Mouse (Mus musculus) liver, embryonic 14.5 days (tissue): ENCODE results near the gene Nisch. TPM values are rescaled to one million over a fixed set of nuclear protein-coding genes. Genes with fewer than 3 reads are reported as not detected.

Source experiments
- ATAC-seq: fragments of 200-750 bp; cut with Nextera tagmentation; 2 replicates; pipeline ENCODE4 v1.8.0; 2017; ENCODE audit warnings: moderate number of reproducible peaks, mild to moderate bottlenecking, moderate library complexity; ENCODE audit not compliant: insufficient read depth
- DNase-seq, 3 experiments: peaks; one replicate each; pipeline ENCODE4 v3.0.0-alpha.2; 2012 to 2013; ENCODE audit warnings: low read depth in 3 of 3, low spot score in 3 of 3
- H3K27ac ChIP-seq: fragments of 300-500 bp; sonication (generic); 2 replicates; pipeline ENCODE4 v1.5.1; 2014; ENCODE audit warnings: moderate library complexity, mild to moderate bottlenecking, control low read depth, inconsistent platforms
- H3K27me3 ChIP-seq: fragments of 300-500 bp; sonication (generic); 2 replicates; pipeline ENCODE4 v1.6.1; 2014; ENCODE audit warnings: mild to moderate bottlenecking, low read length, moderate library complexity; ENCODE audit not compliant: control insufficient read depth, insufficient read depth
- H3K36me3 ChIP-seq: fragments of 300-500 bp; sonication (generic); replicated peaks from 2 replicates; pipeline ENCODE4 v1.6.1; 2014; ENCODE audit warnings: low read depth; ENCODE audit not compliant: control insufficient read depth, insufficient read depth
- H3K4me1 ChIP-seq, 2 experiments: fragments of 200-500 bp in 1 of 2; fragments of 300-500 bp in 1 of 2; sonication (generic) in 1 of 2; replicated peaks; 2 replicates each; pipeline ENCODE4 v1.6.1; 2012 to 2014; ENCODE audit warnings: antibody characterized with exemption in 1 of 2, inconsistent platforms in 1 of 2, low read length in 1 of 2; ENCODE audit not compliant: control insufficient read depth in 2 of 2, insufficient read depth in 2 of 2
- H3K4me2 ChIP-seq: fragments of 300-500 bp; sonication (generic); 2 replicates; pipeline ENCODE4 v1.6.1; 2014; ENCODE audit warnings: low read depth, mild to moderate bottlenecking, control low read depth, moderate library complexity
- H3K4me3 ChIP-seq, 2 experiments: fragments of 200-500 bp in 1 of 2; fragments of 300-500 bp in 1 of 2; sonication (generic) in 1 of 2; 2 replicates each; pipeline ENCODE4 v1.5.1; 2012 to 2014; ENCODE audit warnings: low read depth in 2 of 2, low read length in 2 of 2, mild to moderate bottlenecking in 2 of 2, control low read depth in 1 of 2, inconsistent platforms in 1 of 2, moderate library complexity in 1 of 2; ENCODE audit not compliant: insufficient read depth in 1 of 2
- H3K9ac ChIP-seq: fragments of 300-500 bp; sonication (generic); replicated peaks from 2 replicates; pipeline ENCODE4 v1.6.1; 2014; ENCODE audit warnings: mild to moderate bottlenecking, control low read depth, moderate library complexity
- H3K9me3 ChIP-seq: fragments of 300-500 bp; sonication (generic); 2 replicates; pipeline ENCODE4 v1.6.1; 2016; ENCODE audit warnings: low read length, mixed read lengths; ENCODE audit not compliant: control insufficient read depth
- CTCF ChIP-seq: IDR thresholded peaks from 2 replicates; pipeline ENCODE4 v1.5.1; 2016; ENCODE audit warnings: antibody characterized with exemption, low read depth, control low read depth
- EP300 ChIP-seq: IDR thresholded peaks from 2 replicates; pipeline ENCODE4 v1.6.1; 2016; ENCODE audit warnings: antibody characterized with exemption, low read depth
- WGBS: fragments of 180-500 bp; shearing (Covaris S2); extraction: QIAGEN DNeasy Blood & Tissue Kit; methylation state at CpG from one replicate; pipeline ENCODE4 v1.1.7; 2014; ENCODE audit not compliant: insufficient replicate concordance; 5-methylcytosine and 5-hydroxymethylcytosine counted together
- polyA plus RNA-seq, 2 experiments: library from polyadenylated mRNA; depleted of rRNA in 1 of 2; stranded (reverse) in 1 of 2; unstranded in 1 of 2; fragments of >200 nt; fragmentation: Nextera tagmentation in 1 of 2; extraction: Ambion mirVana in 1 of 2; gene quantifications; 2 replicates each; pipeline versions ENCODE4 v1.2.1 to v1.2.3; 2012 to 2014

The Nisch gene
- polyA plus RNA-seq, 2 experiments: 50.3 to 71.1 TPM

DNA sequence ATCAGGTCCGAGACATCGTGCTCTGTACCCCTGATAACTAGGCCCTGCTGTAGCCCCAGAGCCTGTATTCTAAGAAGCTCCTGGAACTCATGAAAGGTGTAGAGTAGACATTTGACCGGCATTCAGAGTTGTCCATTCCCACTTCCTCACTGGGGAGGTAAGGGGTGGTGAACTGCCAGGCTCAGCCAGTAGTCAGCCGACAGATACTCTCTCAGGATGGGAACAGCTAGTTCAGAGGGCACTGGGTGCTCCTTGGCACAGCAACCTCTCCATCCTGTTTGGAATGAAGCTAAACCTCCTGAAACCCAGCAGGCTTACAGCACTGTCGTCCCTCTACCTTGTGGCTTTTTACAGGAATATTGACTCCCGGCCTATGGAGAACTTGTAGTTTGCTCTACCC is 4.9 kb downstream of the Nisch start:
- H3K27me3 ChIP-seq: no peaks in the 10 kb centered on the region
- TF ChIP-seq EP300 (no peak), CTCF (no peak)
- no peak overlapping the region for H3K9ac ChIP-seq
- H3K27ac ChIP-seq: no peak overlapping the region
- peaks cover 7 to 18% of the 10 kb centered on the region in 2 experiments for H3K4me1 ChIP-seq
- DNase-seq: no peak
- no peaks in the 10 kb centered on the region for H3K9me3 ChIP-seq
- ATAC-seq: no peak
- no peak overlapping the region for H3K4me3 ChIP-seq
- 68% methylated on average over 6 of the region's 6 CpGs for WGBS
- H3K36me3 ChIP-seq: no peaks in the 10 kb centered on the region
- no peak overlapping the region for H3K4me2 ChIP-seq

DNA sequence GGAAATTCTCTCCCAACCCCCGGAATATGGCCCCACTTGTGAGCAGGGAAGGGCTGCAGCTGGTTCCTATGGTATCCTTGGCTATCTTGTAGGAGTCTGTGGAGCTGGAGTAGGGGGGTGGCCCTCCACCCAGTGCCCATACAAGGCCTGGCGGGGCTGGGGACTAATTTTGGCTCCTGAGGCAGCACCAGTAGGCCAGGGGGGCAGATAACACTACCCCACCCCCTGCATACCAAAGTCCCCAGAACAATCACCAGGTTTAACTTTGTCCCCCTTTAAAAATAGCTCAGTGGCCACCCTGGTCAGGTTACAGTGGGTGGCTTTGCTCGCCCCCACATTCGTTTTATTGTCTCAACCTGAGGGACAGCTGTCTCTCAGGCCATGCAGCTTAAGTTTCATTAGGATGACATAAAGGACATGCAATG is 7.6 kb downstream of the Nisch start:
- Histone ChIP-seq H3K4me2 (no peak overlapping the region), H3K4me1 (peaks cover 7 to 24% of the 10 kb centered on the region in 2 experiments), H3K9ac (no peak overlapping the region), H3K9me3 (no peaks in the 10 kb centered on the region), H3K27ac (no peak overlapping the region), H3K36me3 (peaks cover under 1% of the 10 kb centered on the region; the same call in 1 of the 2 replicates), H3K4me3 (no peak overlapping the region), H3K27me3 (no peaks in the 10 kb centered on the region)
- TF ChIP-seq CTCF (no peak), EP300 (no peak)
- 53% methylated on average over 4 of the region's 4 CpGs for WGBS
- DNase-seq (no peak), ATAC-seq (no peak)

DNA sequence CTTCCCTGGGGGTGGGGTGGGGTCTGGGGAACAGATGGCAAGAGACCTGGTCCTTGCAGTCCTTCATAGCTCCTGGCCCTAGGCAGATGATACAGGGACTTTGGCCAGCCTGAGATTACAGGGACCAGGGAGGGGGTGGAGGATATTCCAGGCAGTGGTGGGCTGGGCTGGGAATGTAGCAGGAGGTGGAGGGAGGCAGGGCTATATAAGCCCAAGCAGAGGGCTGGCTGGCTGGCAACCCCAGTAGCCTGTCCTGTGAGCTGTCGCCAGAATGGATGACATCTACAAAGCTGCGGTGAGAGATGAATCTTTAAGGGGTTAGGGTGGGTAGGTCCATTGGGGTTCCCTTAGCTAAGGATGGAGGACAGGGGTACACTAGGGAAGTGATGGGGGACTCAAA is 8.7 kb downstream of the Nisch start, which contains the start of gene Tnnc1:
Tnnc1 (plus strand) TSS at position 229 of the 400 bp plus-strand sequence.
- Histone ChIP-seq H3K9me3 (no peaks in the 10 kb centered on the region), H3K4me2 (peak within 1 kb of the TSS; percentile 78), H3K27ac (no peak within 1 kb of the TSS; the same call in 1 of the 2 replicates), H3K36me3 (peaks cover 9% of the 10 kb centered on the region), H3K4me1 (peaks cover 7 to 24% of the 10 kb centered on the region in 2 experiments), H3K9ac (peak within 1 kb of the TSS; percentile 80), H3K27me3 (no peaks in the 10 kb centered on the region), H3K4me3 (peak within 1 kb of the TSS; percentile 67 to 82)
- TF ChIP-seq EP300 (no peak), CTCF (no peak)
- WGBS: 69% methylated on average over 2 of the region's 2 CpGs
- no peak for ATAC-seq
- DNase-seq: no peak

DNA sequence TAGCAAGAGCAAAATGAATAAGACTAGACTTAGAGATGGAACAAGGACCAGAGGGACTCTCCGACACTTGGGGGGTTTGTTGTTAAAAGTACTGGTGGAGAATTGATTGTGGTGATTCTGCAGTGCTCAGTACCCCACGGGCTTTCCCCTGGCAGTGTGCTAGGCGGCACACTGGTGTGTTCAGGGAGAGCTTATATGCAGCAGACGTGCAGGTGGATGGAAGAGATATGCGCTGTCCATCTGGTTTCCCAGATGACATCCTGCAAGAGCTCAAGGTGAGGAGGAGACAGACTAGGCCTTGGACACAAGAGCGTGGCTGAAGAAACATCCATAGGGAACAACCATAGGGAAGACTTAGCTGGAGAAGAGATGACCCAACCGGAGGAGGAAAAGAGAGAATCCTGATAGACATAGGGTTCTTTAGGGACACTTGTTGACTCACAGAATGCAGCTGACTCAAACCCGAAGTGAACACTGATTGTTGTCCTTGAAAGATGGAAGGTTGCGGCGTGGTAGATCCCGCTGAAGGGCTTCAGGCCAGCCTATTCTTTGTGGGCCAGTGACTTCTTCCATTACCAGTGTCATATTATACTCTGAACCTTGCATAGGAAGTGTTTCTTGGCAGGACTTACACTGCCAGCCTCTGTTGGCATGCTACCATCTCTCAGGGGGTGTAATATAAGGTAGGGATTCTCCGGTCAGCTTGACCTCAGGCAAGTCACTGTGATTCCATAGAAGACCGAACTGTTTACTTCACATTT is 9.5 kb downstream of the Nisch start:
- Histone ChIP-seq H3K27ac (peak overlapping the region; percentile 43), H3K36me3 (peaks cover 15% of the 10 kb centered on the region), H3K4me3 (peak overlapping the region; percentile 67 to 82), H3K9ac (peak overlapping the region; percentile 80), H3K4me1 (peaks cover 7 to 23% of the 10 kb centered on the region in 2 experiments), H3K27me3 (no peaks in the 10 kb centered on the region), H3K4me2 (peak overlapping the region; percentile 78), H3K9me3 (no peaks in the 10 kb centered on the region)
- 59% methylated on average over 13 of the region's 13 CpGs for WGBS
- TF ChIP-seq CTCF (no peak), EP300 (no peak)
- peak; percentile 73 for ATAC-seq
- peak in 2 of 3 experiments; percentile 51 to 58 for DNase-seq

DNA sequence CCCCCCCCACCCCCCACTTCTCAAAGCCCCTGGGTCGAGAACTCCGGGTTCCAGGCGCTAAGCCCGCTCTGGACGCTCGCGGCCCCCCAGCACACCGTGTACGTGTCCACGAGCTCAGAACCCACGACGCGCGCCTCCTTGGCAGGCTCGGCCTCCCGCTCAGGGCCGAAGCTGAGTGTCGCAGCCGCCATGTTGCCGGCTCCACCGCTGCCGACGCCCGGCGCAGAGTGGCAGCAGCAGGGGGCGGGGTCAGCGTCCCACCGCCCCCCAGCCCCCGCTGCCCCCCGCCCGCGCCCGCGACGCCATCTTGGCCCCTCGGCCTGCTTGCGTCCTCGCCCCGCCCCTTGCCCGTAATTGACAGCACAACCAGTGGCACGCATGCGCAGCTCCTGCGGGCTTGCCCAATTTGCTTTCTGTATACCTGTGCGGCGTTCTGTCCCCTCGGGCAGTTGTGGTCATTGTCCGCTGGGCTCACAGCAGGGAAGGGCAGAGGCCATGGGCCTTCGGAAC is 10.2 kb downstream of the Nisch start:
- DNase-seq (peak; percentile 86 to 88 (median 87)), ATAC-seq (peak; percentile 78)
- no peaks in the 10 kb centered on the region for H3K27me3 ChIP-seq
- whole genome bisulfite sequencing: 1% methylated on average over 48 of the region's 48 CpGs
- H3K9ac ChIP-seq: peak overlapping the region; percentile 80
- peak overlapping the region; percentile 78 for H3K4me2 ChIP-seq
- peak overlapping the region; percentile 43 for H3K27ac ChIP-seq
- TF ChIP-seq EP300 (no peak), CTCF (no peak)
- H3K4me3 ChIP-seq: peak overlapping the region; percentile 67 to 82
- peaks cover 21% of the 10 kb centered on the region for H3K36me3 ChIP-seq
- H3K4me1 ChIP-seq: peaks cover 7 to 24% of the 10 kb centered on the region in 2 experiments
- H3K9me3 ChIP-seq: no peaks in the 10 kb centered on the region
